Mouse (Mus musculus) heart, adult 2 months (tissue): ENCODE measurements at regions not wholly inside any gene's neighbourhood (a gene's known extent, or its start where the extent isn't known, plus 50 kb on each side); places are given as distances from the start of the nearest gene placed in this dataset.

Experiments used
- CTCF ChIP-seq: fragments of 200-600 bp; IDR thresholded peaks from 2 replicates; pipeline ENCODE4 v1.8.1; 2022; ENCODE audit warnings: antibody characterized with exemption, mild to moderate bottlenecking, moderate library complexity
- EP300 ChIP-seq: fragments of 200-500 bp; IDR thresholded peaks from 2 replicates; pipeline ENCODE4 v1.6.1; 2011; ENCODE audit warnings: low read depth, low read length, control low read depth; ENCODE audit not compliant: insufficient read depth
- POLR2A ChIP-seq: fragments of 200-500 bp; IDR thresholded peaks from 2 replicates; pipeline ENCODE4 v1.6.1; 2011; ENCODE audit warnings: mild to moderate bottlenecking, low read depth, low read length, control low read depth; ENCODE audit not compliant: insufficient read depth

- TF ChIP-seq POLR2A (no peak), CTCF (no peak), EP300 (no peak)
Observed at GRCm38 (mm10) chr8:112269598-112269997, 254.8 kb upstream of the Gm6793 start.
